Mouse (Mus musculus): ENCODE data around the gene Cmtr1. TPM values are rescaled to one million over a fixed set of nuclear protein-coding genes. Genes with fewer than 3 reads are reported as not detected.
"Not testable (repeated sequence)": the region's sequence is repeated elsewhere in the genome, so short reads cannot be mapped to it uniquely, and the experiment has no call there.

Gene Cmtr1
- total RNA-seq, 2 experiments from 2014 or later = 70.7 to 104 TPM

GRCm38 (mm10) chr17:29705881-29706280, 45.5 kb downstream of the Cmtr1 start:
- DNase-seq = peak; percentile 42 to 73

- no peak for DNase-seq
These were observed 46.7 kb downstream of the Cmtr1 start for GRCm38 (mm10) chr17:29706981-29707545.

- no peak for DNase-seq
These were observed 48.4 kb downstream of the Cmtr1 start for GRCm38 (mm10) chr17:29708783-29709182.

GRCm38 (mm10) chr17:29710562-29711044, 50.2 kb downstream of the Cmtr1 start:
- no peak for DNase-seq

GRCm38 (mm10) chr17:29711076-29711744, 50.8 kb downstream of the Cmtr1 start:
- DNase-seq = peak; percentile 40 to 44

GRCm38 (mm10) chr17:29711745-29712431, 51.5 kb downstream of the Cmtr1 start:
- DNase-seq = no peak

- DNase-seq = no peak
These were observed 52.2 kb downstream of the Cmtr1 start for GRCm38 (mm10) chr17:29712565-29712964.

- DNase-seq = not testable (repeated sequence)
These were observed 53.3 kb downstream of the Cmtr1 start for GRCm38 (mm10) chr17:29713734-29714133.

- DNase-seq = peak; percentile 94 to 96
These were observed 56.5 kb downstream of the Cmtr1 start, which contains the start of gene Ccdc167 for GRCm38 (mm10) chr17:29716732-29717445. Gene Ccdc167 (minus strand): TSS chr17:29717044.

- no peak for DNase-seq
These were observed 58.3 kb downstream of the Cmtr1 start for GRCm38 (mm10) chr17:29718660-29719059.

- DNase-seq = no peak
These were observed 59.5 kb downstream of the Cmtr1 start for GRCm38 (mm10) chr17:29719628-29720575.

GRCm38 (mm10) chr17:29720755-29721365, 60.5 kb downstream of the Cmtr1 start:
- no peak for DNase-seq

GRCm38 (mm10) chr17:29724610-29725009, 64.2 kb downstream of the Cmtr1 start:
- DNase-seq = no peak

- no peak for DNase-seq
These were observed 64.7 kb downstream of the Cmtr1 start for GRCm38 (mm10) chr17:29725027-29725620.

GRCm38 (mm10) chr17:29728082-29728481, 67.7 kb downstream of the Cmtr1 start:
- no peak for DNase-seq

GRCm38 (mm10) chr17:29730510-29731265, 70.3 kb downstream of the Cmtr1 start:
- DNase-seq = peak; percentile 87

- DNase-seq = peak; percentile 59 to 61
These were observed 71.0 kb downstream of the Cmtr1 start for GRCm38 (mm10) chr17:29731266-29731952.

- DNase-seq = no peak
These were observed 71.5 kb downstream of the Cmtr1 start for GRCm38 (mm10) chr17:29731953-29732325.

- no peak for DNase-seq
These were observed 72.1 kb downstream of the Cmtr1 start for GRCm38 (mm10) chr17:29732522-29732921.

Data from adrenal gland, postnatal 36 days (tissue).